Mouse (Mus musculus) thymus, postnatal 0 days (tissue): ENCODE results near the gene Jund. TPM values are rescaled to one million over a fixed set of nuclear protein-coding genes. Genes with fewer than 3 reads are reported as not detected.

ENCODE experiments used
- polyA plus RNA-seq: library from polyadenylated mRNA; unstranded; fragments of >200 nt; fragmentation: Nextera tagmentation; extraction: Ambion mirVana; gene quantifications from 2 replicates; pipeline ENCODE4 v1.2.1, GENCODE M21; 2015

The Jund gene
- polyA plus RNA-seq, 1 experiment from 2014 or later: 111 TPM

Other genes with a start within 250 kb of the Jund start
- 8.0 and 8.4 TPM in 2 replicates for gene Klhl26, start 222.0 kb upstream of the Jund start, polyA plus RNA-seq
- 0.09 and 0.10 TPM in 2 replicates for gene Tmem59l, start 211.6 kb upstream of the Jund start, polyA plus RNA-seq
- gene Crlf1, start 205.8 kb upstream of the Jund start, polyA plus RNA-seq: 0.10 and 0.27 TPM in 2 replicates
- 170 and 181 TPM in 2 replicates for gene Rex1bd, start 192.2 kb upstream of the Jund start, polyA plus RNA-seq
- gene Uba52, start 188.1 kb upstream of the Jund start, polyA plus RNA-seq: 1,327 and 1,441 TPM in 2 replicates
- 309 and 319 TPM in 2 replicates for gene Fkbp8, start 171.2 kb upstream of the Jund start, polyA plus RNA-seq
- gene Kxd1, start 171.0 kb upstream of the Jund start, polyA plus RNA-seq: 66.8 and 68.6 TPM in 2 replicates
- 13.5 and 14.2 TPM in 2 replicates for gene Ell, start 159.5 kb upstream of the Jund start, polyA plus RNA-seq
- gene Isyna1, start 104.6 kb upstream of the Jund start, polyA plus RNA-seq: 78.9 and 88.4 TPM in 2 replicates
- 135 and 142 TPM in 2 replicates for gene Ssbp4, start 90.1 kb upstream of the Jund start, polyA plus RNA-seq
- 4.7 and 5.8 TPM in 2 replicates for gene Lrrc25, start 82.8 kb upstream of the Jund start, polyA plus RNA-seq
- 1.2 and 1.4 TPM in 2 replicates for gene Gdf15, start 66.5 kb upstream of the Jund start, polyA plus RNA-seq
- 33.2 and 43.0 TPM in 2 replicates for gene Pgpep1, start 38.6 kb upstream of the Jund start, polyA plus RNA-seq
- 333 and 377 TPM in 2 replicates for gene Lsm4, start 25.7 kb upstream of the Jund start, polyA plus RNA-seq
- 0.04 and 0.06 TPM in 2 replicates for gene Iqcn, start 4.5 kb downstream of the Jund start, polyA plus RNA-seq
- 0.29 and 0.32 TPM in 2 replicates for gene Gm3336, start 19.6 kb downstream of the Jund start, polyA plus RNA-seq
- gene Pde4c, start 24.8 kb downstream of the Jund start, polyA plus RNA-seq: 0.28 and 0.35 TPM in 2 replicates
- 7.0 and 8.0 TPM in 2 replicates for gene Rab3a, start 55.7 kb downstream of the Jund start, polyA plus RNA-seq
- gene Mpv17l2, start 62.0 kb downstream of the Jund start, polyA plus RNA-seq: 54.3 and 54.4 TPM in 2 replicates
- gene Pik3r2, start 77.8 kb downstream of the Jund start, polyA plus RNA-seq: 35.1 and 38.6 TPM in 2 replicates
- 37.2 and 37.3 TPM in 2 replicates for gene Mast3, start 106.1 kb downstream of the Jund start, polyA plus RNA-seq
- gene Il12rb1, start 109.5 kb downstream of the Jund start, polyA plus RNA-seq: 16.2 TPM in 2 replicates
- 11.0 and 11.4 TPM in 2 replicates for gene Arrdc2, start 140.8 kb downstream of the Jund start, polyA plus RNA-seq
- 0.36 and 0.85 TPM in 2 replicates for gene Kcnn1, start 164.3 kb downstream of the Jund start, polyA plus RNA-seq
- 93.8 and 98.6 TPM in 2 replicates for gene Ccdc124, start 175.0 kb downstream of the Jund start, polyA plus RNA-seq
- gene Slc5a5, start 193.8 kb downstream of the Jund start, polyA plus RNA-seq: 0.49 and 1.6 TPM in 2 replicates
- gene Rpl18a, start 198.5 kb downstream of the Jund start, polyA plus RNA-seq: 6,882 and 7,160 TPM in 2 replicates
- gene Map1s, start 207.0 kb downstream of the Jund start, polyA plus RNA-seq: 45.0 and 45.3 TPM in 2 replicates